Mouse (Mus musculus): Measurements from ENCODE around the gene Farsb. TPM values are rescaled to one million over a fixed set of nuclear protein-coding genes. Genes with fewer than 3 reads are reported as not detected.
"Not testable (repeated sequence)": the region's sequence is repeated elsewhere in the genome, so short reads cannot be mapped to it uniquely, and the experiment has no call there.

The Farsb gene
- total RNA-seq (2021), result 10 to 100 TPM; 57.1 to 57.2 TPM
- long read RNA-seq, experiment 1, transcript Farsb-201 (17 exons, 1,951 nt), result major isoform, 26 of 35 reads
- long read RNA-seq, experiment 1, partial matches to known transcripts, result 2 of 35 reads
- long read RNA-seq, experiment 1, other reads (novel, unspliced or antisense), result 4 of 35 reads
- long read RNA-seq, experiment 2, transcript Farsb-201 (17 exons, 1,951 nt), result major isoform, 60 of 74 reads
- long read RNA-seq, experiment 2, partial matches to known transcripts, result 8 of 74 reads
- long read RNA-seq, experiment 2, other reads (novel, unspliced or antisense), result 4 of 74 reads

GRCm38 (mm10) chr1:78488752-78489492 is at the start of gene Farsb:
Gene Farsb, minus strand, starts transcription at chr1:78488897.
- peak; percentile 73 to 84 for DNase-seq (ENCODE audit: low spot score in 2 of 2)

DNA sequence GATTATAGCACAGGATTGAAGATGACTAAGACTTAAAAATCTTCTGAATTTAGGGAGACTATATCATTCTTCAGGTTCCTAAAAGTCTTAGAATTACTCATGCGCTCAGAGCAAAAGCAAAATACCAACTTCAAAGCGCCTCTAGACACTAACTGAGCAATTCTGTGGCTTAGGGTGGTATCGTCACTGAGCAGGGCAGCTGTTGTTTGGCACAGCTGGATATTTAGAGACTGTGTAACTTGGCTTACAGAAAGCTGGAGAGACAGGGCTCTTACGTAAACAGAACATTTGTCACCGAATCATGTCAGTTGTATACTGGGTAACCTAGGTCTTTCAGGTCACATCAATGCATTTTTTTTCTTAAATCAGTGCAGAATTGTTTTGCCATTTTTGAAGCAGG is 49.7 kb upstream of the Farsb start:
- DNase-seq (ENCODE audit: low spot score in 2 of 2), result no peak

GRCm38 (mm10) chr1:78537494-78538010 is 48.9 kb upstream of the Farsb start:
- no peak for DNase-seq (ENCODE audit: low spot score in 2 of 2)

- peak; percentile 49 to 50 for DNase-seq (ENCODE audit: low spot score in 2 of 2)
Measured at GRCm38 (mm10) chr1:78536310-78537164, 47.8 kb upstream of the Farsb start.

GRCm38 (mm10) chr1:78534428-78535150 is 45.9 kb upstream of the Farsb start:
- no peak for DNase-seq (ENCODE audit: low spot score in 2 of 2)

DNA sequence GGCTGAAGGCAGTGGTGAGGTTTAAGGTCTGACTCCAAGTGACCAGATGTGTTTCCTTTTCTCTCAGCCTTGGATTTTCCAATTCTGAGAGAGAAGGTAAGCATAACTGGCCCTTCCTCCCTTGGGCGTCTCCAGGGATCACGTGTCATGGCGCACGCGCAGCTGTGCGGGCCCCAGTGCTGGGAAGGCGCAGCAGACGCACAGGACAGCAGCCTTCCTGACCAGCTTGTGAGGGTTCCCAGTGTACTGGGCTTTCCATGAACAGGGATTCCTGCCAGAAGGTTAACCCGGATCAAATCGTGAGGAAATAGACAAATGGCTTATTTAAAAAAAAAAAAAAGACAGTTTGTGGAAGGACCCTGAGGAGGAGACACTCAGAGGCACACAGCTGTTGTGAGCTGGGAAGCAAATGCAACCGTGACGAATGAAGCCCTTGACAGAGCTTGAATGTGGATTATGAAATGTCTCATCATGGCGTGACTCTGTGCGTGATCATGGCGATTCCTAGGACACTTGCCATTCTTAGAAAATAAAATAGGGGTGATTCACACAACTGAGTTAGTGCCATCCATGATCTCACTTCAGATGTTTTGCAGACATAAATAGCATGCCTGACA is 43.6 kb upstream of the Farsb start:
- DNase-seq (ENCODE audit: low spot score in 2 of 2), result no peak

GRCm38 (mm10) chr1:78530500-78531215 is 42.0 kb upstream of the Farsb start:
- DNase-seq (ENCODE audit: low spot score in 2 of 2), result no peak

DNA sequence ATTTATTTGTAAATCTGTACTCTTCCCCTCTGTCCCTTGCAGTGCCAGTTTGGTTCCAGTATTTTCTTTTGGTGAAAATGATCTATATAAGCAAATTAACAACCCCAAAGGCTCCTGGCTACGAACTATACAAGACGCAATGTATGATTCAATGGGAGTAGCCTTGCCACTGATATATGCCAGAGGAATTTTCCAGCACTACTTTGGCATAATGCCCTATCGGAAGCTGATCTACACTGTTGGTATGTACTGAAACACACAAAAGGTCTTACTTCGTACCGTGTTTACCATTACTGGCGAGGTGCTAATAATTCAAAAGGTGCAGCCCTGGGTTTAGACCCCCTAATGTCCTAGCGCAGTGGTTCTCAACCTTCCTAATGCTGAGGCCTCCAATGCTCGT is 40.3 kb upstream of the Farsb start:
- no peak for DNase-seq (ENCODE audit: low spot score in 2 of 2)

GRCm38 (mm10) chr1:78528356-78528755 is 39.7 kb upstream of the Farsb start:
- DNase-seq (ENCODE audit: low spot score in 2 of 2), result no peak

GRCm38 (mm10) chr1:78525189-78525886 is 36.6 kb upstream of the Farsb start:
- peak; percentile 27 to 28 for DNase-seq (ENCODE audit: low spot score in 2 of 2)

GRCm38 (mm10) chr1:78518907-78519306 is 30.2 kb upstream of the Farsb start:
- DNase-seq (ENCODE audit: low spot score in 2 of 2), result no peak

DNA sequence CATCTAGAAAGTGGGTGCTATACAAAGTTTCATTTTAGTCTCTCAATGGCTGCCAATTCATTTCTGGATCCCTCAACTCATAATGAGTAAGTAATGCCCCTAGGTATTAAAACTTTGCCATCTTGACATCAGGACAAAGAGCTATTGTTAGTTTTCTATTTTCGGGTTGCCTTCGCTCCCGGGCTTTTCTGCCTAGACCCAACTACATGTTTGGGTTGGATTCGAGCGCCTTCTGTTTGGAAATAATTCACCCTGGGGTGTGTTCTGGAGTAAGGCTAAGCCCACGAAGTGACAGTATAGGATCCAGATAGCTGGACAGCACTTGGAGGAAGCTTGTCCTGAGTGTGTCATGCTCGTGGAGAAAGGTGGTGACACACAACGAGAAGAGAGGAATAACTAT is 24.1 kb upstream of the Farsb start:
- no peak for DNase-seq (ENCODE audit: low spot score in 2 of 2)

- DNase-seq (ENCODE audit: low spot score in 2 of 2), result no peak
Measured at GRCm38 (mm10) chr1:78511621-78512160, 23.0 kb upstream of the Farsb start, which contains the start of gene BC035947. Gene BC035947, minus strand, starts transcription at chr1:78512158.

DNA sequence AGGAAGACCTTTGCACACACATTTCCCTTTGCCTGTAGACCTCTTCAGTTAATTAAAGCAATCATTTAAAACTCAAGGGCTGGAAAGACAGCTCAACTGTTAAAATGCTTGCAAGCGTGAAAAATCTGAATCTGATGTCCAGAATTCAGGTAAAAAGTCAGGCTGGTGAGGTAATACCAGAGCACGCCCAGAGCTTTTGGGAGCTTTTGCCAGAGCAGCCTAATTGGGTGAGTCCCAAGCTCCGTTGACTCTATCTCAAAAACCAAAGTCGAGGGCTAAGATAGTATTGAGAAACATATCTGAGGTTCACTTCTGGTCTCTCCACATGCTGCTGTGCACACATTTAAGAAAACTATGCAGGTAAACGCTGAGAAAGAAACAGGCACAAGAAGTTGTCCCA is 22.2 kb upstream of the Farsb start, which contains the start of gene Mogat1:
Mogat1 (plus strand) TSS at position 130 of the 400 bp plus-strand sequence.
- DNase-seq (ENCODE audit: low spot score in 2 of 2), result no peak

GRCm38 (mm10) chr1:78507137-78507536 is 18.4 kb upstream of the Farsb start:
- DNase-seq (ENCODE audit: low spot score in 2 of 2), result no peak

- DNase-seq (ENCODE audit: low spot score in 2 of 2), result no peak
Measured at GRCm38 (mm10) chr1:78502527-78502926, 13.8 kb upstream of the Farsb start.

DNA sequence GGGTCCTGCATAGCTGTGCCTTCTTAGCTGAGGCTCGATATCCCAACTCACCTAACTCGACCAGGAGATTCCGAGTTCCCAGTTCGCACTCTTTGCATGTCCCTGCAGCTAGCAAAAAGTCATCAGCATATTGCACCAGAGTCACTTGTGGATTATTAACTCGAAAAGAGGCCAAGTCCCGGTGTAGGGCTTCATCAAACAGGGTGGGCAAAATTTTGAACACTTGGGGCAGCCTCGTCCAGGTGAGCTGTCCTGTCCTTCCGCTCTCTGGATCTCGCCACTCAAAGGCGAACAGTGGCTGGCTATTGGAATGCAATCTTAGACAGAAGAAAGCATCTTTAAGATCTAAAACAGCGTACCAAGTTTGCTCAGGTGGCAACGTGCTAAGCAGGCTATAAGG is 13.2 kb upstream of the Farsb start:
- DNase-seq (ENCODE audit: low spot score in 2 of 2), result not testable (repeated sequence)

DNA sequence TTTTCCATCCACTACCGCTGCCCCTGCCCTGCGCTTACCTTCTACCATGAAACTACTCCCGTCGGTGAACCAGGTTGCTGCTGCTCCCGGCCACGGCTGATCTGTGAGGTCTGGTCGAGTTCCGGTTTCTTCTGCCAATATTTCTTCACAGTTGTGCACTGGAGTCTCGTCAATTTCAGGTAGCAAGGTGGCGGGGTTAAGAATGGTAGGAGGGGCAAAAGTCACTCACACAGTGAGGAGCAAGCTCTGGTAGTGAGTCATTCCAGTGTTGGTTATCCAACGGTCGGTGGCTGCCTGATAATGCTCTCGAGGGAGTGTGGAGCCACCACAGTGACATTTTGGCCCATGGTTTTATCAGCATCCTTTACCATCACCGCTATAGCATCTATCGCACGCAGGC is 12.3 kb upstream of the Farsb start:
- no peak for DNase-seq (ENCODE audit: low spot score in 2 of 2)

DNA sequence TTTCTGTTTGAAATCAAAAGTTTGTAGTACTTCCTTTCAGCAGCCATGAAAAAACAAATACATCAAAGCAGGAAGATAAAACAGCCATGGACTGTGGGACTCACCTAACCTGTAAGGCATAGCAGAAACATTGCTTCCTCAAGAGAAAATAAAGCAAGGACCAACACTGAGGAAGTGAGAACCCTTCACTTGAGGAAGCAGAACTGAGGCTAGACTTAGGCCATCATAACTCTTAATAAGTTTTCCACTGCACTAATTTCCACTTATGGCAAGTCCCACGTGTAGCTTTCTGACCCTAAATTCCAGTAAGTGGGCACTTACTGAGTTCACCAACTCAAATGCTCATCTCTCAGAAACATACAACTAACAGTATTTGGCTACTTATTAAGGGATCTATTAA is 1.4 kb upstream of the Farsb start:
- no peak for DNase-seq (ENCODE audit: low spot score in 2 of 2)

Measured in adrenal gland, postnatal 4 days (tissue).